Mouse (Mus musculus): ENCODE data around the gene Ak4.

- TF ChIP-seq POLR2A (IDR thresholded peaks at IDR 0.05; ENCODE audit: low read depth, low read length) (no peak), CTCF (IDR thresholded peaks at IDR 0.05; ENCODE audit: extremely low read depth, insufficient read depth, insufficient read length, insufficient replicate concordance) (no peak)
These were observed 33.8 kb downstream of the Ak4 start for GRCm38 (mm10) chr4:101452829-101453228.

Data from spleen, adult 2 months (tissue).